Mouse (Mus musculus) ES-E14 (cell line): ENCODE measurements around the gene Trappc3.

Experiments
- CHD2 ChIP-seq: IDR thresholded peaks from 2 replicates; pipeline ENCODE4 v1.6.1; 2014; ENCODE audit warnings: mild to moderate bottlenecking, low read depth, low read length, inconsistent platforms
- MAFK ChIP-seq: IDR thresholded peaks from 2 replicates; pipeline ENCODE4 v1.6.1; 2014; ENCODE audit warnings: mild to moderate bottlenecking, low read depth, low read length, inconsistent platforms; ENCODE audit not compliant: insufficient read depth
- ZC3H11A ChIP-seq: IDR thresholded peaks from 2 replicates; pipeline ENCODE4 v1.6.1; 2012; ENCODE audit warnings: low read depth, mild to moderate bottlenecking, inconsistent platforms, low read length, borderline replicate concordance
- ZNF384 ChIP-seq: IDR thresholded peaks from 2 replicates; pipeline ENCODE4 v1.6.1; 2012; ENCODE audit warnings: low read depth, low read length, inconsistent platforms

- no peak for TF ChIP-seq ZNF384
- no peak for TF ChIP-seq MAFK
- TF ChIP-seq ZC3H11A = no peak
- no peak for TF ChIP-seq CHD2
Measured at GRCm38 (mm10) chr4:126324861-126325260, 62.7 kb downstream of the Trappc3 start.
